In genomic region chr10:109360161-109360560, GRCm38 (mm10) we compare ENCODE assay signal across 32 mouse cellular contexts.
DNase-seq lines count a peak whose midpoint lies in the region; ATAC-seq and TF ChIP-seq lines count a peak whose summit lies in the region.
"Had no signal": no experiment of that assay in that cellular context is flagged by ENCODE, and none has a peak within 500 bp of the region (broad histone marks: within the 10 kb centered on the region; RNA-seq: fewer than 3 reads in every experiment).

No protein-coding gene starts in this region.

- H3K9me3 ChIP-seq in hindbrain, postnatal 0 days (ENCODE audit: low read length): no peaks in the 10 kb centered on the region
- H3K9me3 ChIP-seq: embryonic facial prominence, embryonic 10.5 days; embryonic facial prominence, embryonic 15.5 days; heart, embryonic 12.5 days; kidney, embryonic 15.5 days; midbrain, embryonic 15.5 days; neural tube, embryonic 12.5 days had no signal

- WGBS in hindbrain, postnatal 0 days: 26% methylated on average over 1 of the region's 1 CpGs

- no peaks in the 10 kb centered on the region for H3K27me3 ChIP-seq in hindbrain, postnatal 0 days (ENCODE audit: insufficient read depth, low read length)
- H3K27me3 ChIP-seq: embryonic facial prominence, embryonic 15.5 days; heart, embryonic 12.5 days; kidney, embryonic 15.5 days; midbrain, embryonic 15.5 days; neural tube, embryonic 12.5 days had no signal

- no peak overlapping the region for H3K9ac ChIP-seq in hindbrain, postnatal 0 days (replicated peaks; ENCODE audit: low read length)
- H3K9ac ChIP-seq: embryonic facial prominence, embryonic 15.5 days; heart, embryonic 12.5 days; kidney, embryonic 15.5 days; liver, embryonic 14.5 days; midbrain, embryonic 15.5 days; neural tube, embryonic 12.5 days had no signal

- H3K36me3 ChIP-seq in hindbrain, postnatal 0 days (ENCODE audit: insufficient read depth, low read length): no peaks in the 10 kb centered on the region
- H3K36me3 ChIP-seq: embryonic facial prominence, embryonic 10.5 days; embryonic facial prominence, embryonic 15.5 days; heart, embryonic 12.5 days; kidney, embryonic 15.5 days; midbrain, embryonic 15.5 days; neural tube, embryonic 12.5 days had no signal

- H3K4me2 ChIP-seq in hindbrain, postnatal 0 days (ENCODE audit: low read depth, low read length): no peak overlapping the region
- H3K4me2 ChIP-seq: embryonic facial prominence, embryonic 15.5 days; heart, embryonic 12.5 days; kidney, embryonic 15.5 days; midbrain, embryonic 15.5 days; neural tube, embryonic 12.5 days had no signal

- no peak overlapping the region for H3K27ac ChIP-seq in hindbrain, postnatal 0 days
- H3K27ac ChIP-seq: embryonic facial prominence, embryonic 10.5 days; embryonic facial prominence, embryonic 15.5 days; heart, adult 2 months; kidney, embryonic 15.5 days; liver, embryonic 14.5 days; macrophage; midbrain, embryonic 15.5 days; neural tube, embryonic 12.5 days had no signal

- no peak for TF ChIP-seq POLR2A in brain, embryonic 14.5 days (IDR thresholded peaks at IDR 0.05; ENCODE audit: borderline replicate concordance, extremely low read depth, insufficient read depth, insufficient read length, poor library complexity, severe bottlenecking)

- TF ChIP-seq CTCF in brain, embryonic 14.5 days (IDR thresholded peaks at IDR 0.05; ENCODE audit: borderline replicate concordance, extremely low read depth, insufficient read depth, insufficient read length): no peak
- no peak for TF ChIP-seq CTCF in hindbrain, postnatal 0 days (IDR thresholded peaks at IDR 0.05; ENCODE audit: low read depth)

- no peak overlapping the region for H3K4me3 ChIP-seq in hindbrain, postnatal 0 days (ENCODE audit: low read length)
- H3K4me3 ChIP-seq: embryonic facial prominence, embryonic 10.5 days; embryonic facial prominence, embryonic 15.5 days; heart, adult 2 months; heart, embryonic 12.5 days; kidney, embryonic 15.5 days; midbrain, embryonic 15.5 days; myocyte; neural tube, embryonic 12.5 days had no signal

- peak; percentile 68 for ATAC-seq in frontal cortex, adult (ENCODE audit: low TSS enrichment)
- 0 out of 2 replicates have a peak, but pooled peaks have one; percentile 38 for ATAC-seq in hindbrain, postnatal 0 days
- ATAC-seq: midbrain, embryonic 15.5 days had no signal

- intact Hi-C loops in left cerebral cortex, postnatal 4 days (cut with DNase I): no loop called here

- no peaks in the 10 kb centered on the region for H3K4me1 ChIP-seq in hindbrain, postnatal 0 days (ENCODE audit: insufficient read depth, low read length)
- H3K4me1 ChIP-seq: embryonic facial prominence, embryonic 10.5 days; embryonic facial prominence, embryonic 15.5 days; heart, embryonic 12.5 days; kidney, embryonic 15.5 days; midbrain, embryonic 15.5 days; neural tube, embryonic 12.5 days had no signal

- DNase-seq in frontal cortex, postnatal 10 days (ENCODE audit: low spot score in 2 of 2): no peak
- peak; percentile 5 for DNase-seq in left cerebral cortex, postnatal 4 days
- no peak for DNase-seq in left cerebral cortex, adult 8-10 months (ENCODE audit: low spot score in 2 of 2)
- DNase-seq in brain, embryonic 14.5 days (ENCODE audit: low read depth): peak; percentile 62
- DNase-seq in hindbrain, postnatal 0 days (ENCODE audit: low spot score): peak; percentile 45
- DNase-seq in adipocyte (ENCODE audit: low spot score): no peak
- DNase-seq: adrenal gland, postnatal 10 days; B cell, adult 2 months; cerebellum, adult 18-20 months; cerebellum, postnatal 14 days; gastrocnemius, postnatal 25 days; heart, adult 2 months; heart, postnatal 4 days; kidney, adult 18-20 months; kidney, postnatal 25 days; liver; lung, adult 2 months; lung, postnatal 10 days; right cerebral cortex, adult 18-20 months; spleen, adult 18-20 months; thymus, adult 18-20 months; thymus, postnatal 25 days had no signal

Comparison
In these comparisons a context has a peak if more than half of its experiments do, and no peak if none do; other contexts are left out.
1. DNase-seq: peak in left cerebral cortex, postnatal 4 days (single experiment), brain, embryonic 14.5 days (single experiment) and hindbrain, postnatal 0 days (single experiment); none in frontal cortex, postnatal 10 days (0 of 2), left cerebral cortex, adult 8-10 months (0 of 2) and adipocyte (single experiment).